Comparison of ENCODE assay signal across 8 mouse cellular contexts in the genomic region with DNA sequence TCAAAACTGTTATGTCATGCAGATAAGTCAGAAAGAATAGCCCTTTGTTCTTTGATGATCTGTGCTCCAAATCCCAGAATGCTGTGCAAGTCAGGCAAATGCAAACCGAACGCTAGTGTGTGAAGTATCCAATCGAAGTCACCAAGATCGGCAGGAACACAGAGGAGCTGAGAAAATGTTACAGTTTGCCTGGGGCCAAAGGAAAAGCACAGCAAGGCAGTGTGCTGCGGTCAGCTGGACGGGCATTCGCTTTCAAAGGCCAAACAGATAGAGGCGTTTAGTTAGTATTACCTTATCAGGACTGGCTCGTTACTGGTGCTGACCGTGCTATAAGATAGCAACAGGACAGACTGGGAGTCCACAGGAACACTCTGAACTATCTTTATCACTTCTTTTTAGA. TPM values are rescaled to one million over a fixed set of nuclear protein-coding genes. Genes with fewer than 3 reads are reported as not detected.
DNase-seq lines count a peak whose midpoint lies in the region; ATAC-seq and TF ChIP-seq lines count a peak whose summit lies in the region.

No protein-coding gene starts in this region.

- no peak for DNase-seq in kidney, adult 2 months
- DNase-seq in R1 (ENCODE audit: low read depth, low spot score): peak; percentile 70
- no peak for DNase-seq in embryonic facial prominence, embryonic 10.5 days (ENCODE audit: low spot score)
- no peak for DNase-seq in spleen, adult 18-20 months
- no peak for DNase-seq in spleen, postnatal 10 days (ENCODE audit: low spot score in 2 of 2)
- DNase-seq in cerebellum, adult 11-12 months: no peak

- H3K4me3 ChIP-seq in kidney, embryonic 16.5 days (ENCODE audit: low read length): no peak overlapping the region
- no peak overlapping the region for H3K4me3 ChIP-seq in kidney, adult 2 months (ENCODE audit: insufficient read depth, low read depth, low read length)
- H3K4me3 ChIP-seq in embryonic facial prominence, embryonic 10.5 days: peak overlapping the region; percentile 11; the same call in 1 of the 2 replicates
- no peak overlapping the region for H3K4me3 ChIP-seq in liver, embryonic 12.5 days

- no peak overlapping the region for H3K27ac ChIP-seq in kidney, embryonic 16.5 days (ENCODE audit: low read length)
- no peak overlapping the region for H3K27ac ChIP-seq in kidney, adult 2 months (ENCODE audit: insufficient read depth, low read depth, low read length)
- no peak overlapping the region for H3K27ac ChIP-seq in embryonic facial prominence, embryonic 10.5 days (replicated peaks)
- no peak overlapping the region for H3K27ac ChIP-seq in liver, embryonic 12.5 days

- WGBS in kidney, embryonic 16.5 days: 51% methylated on average over 10 of the region's 10 CpGs
- whole genome bisulfite sequencing in kidney, adult 2 months: 38% methylated on average over 10 of the region's 10 CpGs
- WGBS in embryonic facial prominence, embryonic 10.5 days: 40% methylated on average over 10 of the region's 10 CpGs
- 31% methylated on average over 10 of the region's 10 CpGs for WGBS in liver, embryonic 12.5 days (ENCODE audit: insufficient replicate concordance)

- H3K9ac ChIP-seq in kidney, embryonic 16.5 days (replicated peaks; ENCODE audit: low read length): peak overlapping the region; percentile 19; the same call in 1 of the 2 replicates
- no peak overlapping the region for H3K9ac ChIP-seq in liver, embryonic 12.5 days

- H3K27me3 ChIP-seq in kidney, embryonic 16.5 days (ENCODE audit: insufficient read depth, low read length): peaks cover 5% of the 10 kb centered on the region
- no peaks in the 10 kb centered on the region for H3K27me3 ChIP-seq in kidney, adult 2 months (replicated peaks; ENCODE audit: control insufficient read depth, insufficient read depth, low read length)
- H3K27me3 ChIP-seq in embryonic facial prominence, embryonic 10.5 days (replicated peaks; ENCODE audit: low read depth, poor library complexity, severe bottlenecking): no peaks in the 10 kb centered on the region
- no peaks in the 10 kb centered on the region; the same call in 1 of the 2 replicates for H3K27me3 ChIP-seq in liver, embryonic 12.5 days (replicated peaks)

- H3K9me3 ChIP-seq in kidney, embryonic 16.5 days (ENCODE audit: low read length): no peaks in the 10 kb centered on the region
- no peaks in the 10 kb centered on the region for H3K9me3 ChIP-seq in embryonic facial prominence, embryonic 10.5 days
- no peaks in the 10 kb centered on the region for H3K9me3 ChIP-seq in liver, embryonic 12.5 days (replicated peaks)

- peak overlapping the region; percentile 33 for H3K4me2 ChIP-seq in kidney, embryonic 16.5 days (replicated peaks; ENCODE audit: low read depth, low read length)
- peak overlapping the region; percentile 36 for H3K4me2 ChIP-seq in liver, embryonic 12.5 days

- ATAC-seq in kidney, embryonic 16.5 days (ENCODE audit: low FRiP score, low TSS enrichment): no peak
- ATAC-seq in liver, embryonic 12.5 days: no peak

- H3K36me3 ChIP-seq in kidney, embryonic 16.5 days (ENCODE audit: insufficient read depth, low read length): no peaks in the 10 kb centered on the region
- no peaks in the 10 kb centered on the region for H3K36me3 ChIP-seq in kidney, adult 2 months (ENCODE audit: control insufficient read depth, insufficient read depth, low read length)
- H3K36me3 ChIP-seq in embryonic facial prominence, embryonic 10.5 days (replicated peaks): no peaks in the 10 kb centered on the region
- no peaks in the 10 kb centered on the region for H3K36me3 ChIP-seq in liver, embryonic 12.5 days

- no peak for TF ChIP-seq CTCF in kidney, adult 2 months (conservative IDR thresholded peaks at IDR 0.05; ENCODE audit: insufficient read depth, insufficient read length, low read depth, low read length)

- TF ChIP-seq POLR2A in kidney, adult 2 months (IDR thresholded peaks at IDR 0.05; ENCODE audit: low read depth, low read length): no peak

- peaks cover 4% of the 10 kb centered on the region; the same call in 1 of the 2 replicates for H3K4me1 ChIP-seq in kidney, embryonic 16.5 days (ENCODE audit: insufficient read depth, low read length)
- no peaks in the 10 kb centered on the region for H3K4me1 ChIP-seq in kidney, adult 2 months (ENCODE audit: control insufficient read depth, insufficient read depth, low read length)
- no peaks in the 10 kb centered on the region for H3K4me1 ChIP-seq in embryonic facial prominence, embryonic 10.5 days
- no peaks in the 10 kb centered on the region for H3K4me1 ChIP-seq in liver, embryonic 12.5 days

RNA-seq across cellular contexts. Expression of gene Atp13a4, which starts 15.8 kb away (rescaled TPM):
- polyA plus RNA-seq in kidney, embryonic 16.5 days (2015; fragmentation: Nextera tagmentation; extraction: Ambion mirVana): 3.4 and 4.9 TPM in 2 replicates
- 2.3 and 2.6 TPM in 2 replicates for polyA plus RNA-seq in kidney, adult 2 months (2012; rRNA removed)
- not detected in 2 replicates for polyA plus RNA-seq in embryonic facial prominence, embryonic 10.5 days (2016; fragmentation: Nextera tagmentation; extraction: Ambion mirVana)
- polyA plus RNA-seq in liver, embryonic 12.5 days (2016; fragmentation: Nextera tagmentation; extraction: Ambion mirVana): 0.05 TPM in 1 of 2 replicates, not detected in the other

RNA-seq across cellular contexts. Expression of gene Opa1, which starts 18.7 kb away (rescaled TPM):
- polyA plus RNA-seq in kidney, embryonic 16.5 days (2015; fragmentation: Nextera tagmentation; extraction: Ambion mirVana): 33.1 and 34.3 TPM in 2 replicates
- 19.1 and 19.4 TPM in 2 replicates for polyA plus RNA-seq in kidney, adult 2 months (2012; rRNA removed)
- polyA plus RNA-seq in embryonic facial prominence, embryonic 10.5 days (2016; fragmentation: Nextera tagmentation; extraction: Ambion mirVana): 43.1 and 44.0 TPM in 2 replicates
- 33.1 and 33.9 TPM in 2 replicates for polyA plus RNA-seq in liver, embryonic 12.5 days (2016; fragmentation: Nextera tagmentation; extraction: Ambion mirVana)
